Mouse (Mus musculus): ENCODE data around the gene Erbb4. TPM values are rescaled to one million over a fixed set of nuclear protein-coding genes. Genes with fewer than 3 reads are reported as not detected.
"Not testable (repeated sequence)": the region's sequence is repeated elsewhere in the genome, so short reads cannot be mapped to it uniquely, and the experiment has no call there.

Erbb4 gene
- total RNA-seq, 2 experiments from 2014 or later, result 0.30 to 1.0 TPM

GRCm38 (mm10) chr1:68860341-68860740 is 247.5 kb downstream of the Erbb4 start:
- no peak for DNase-seq

- DNase-seq, result no peak
Measured at GRCm38 (mm10) chr1:68859480-68859879, 248.4 kb downstream of the Erbb4 start.

GRCm38 (mm10) chr1:68839352-68839751 is 268.5 kb downstream of the Erbb4 start:
- no peak for DNase-seq

- no peak for DNase-seq
Measured at GRCm38 (mm10) chr1:68834686-68835085, 273.2 kb downstream of the Erbb4 start.

GRCm38 (mm10) chr1:68832101-68832500 is 275.8 kb downstream of the Erbb4 start:
- DNase-seq, result peak in 1 of 2 experiments; percentile 3

GRCm38 (mm10) chr1:68831575-68831974 is 276.3 kb downstream of the Erbb4 start:
- DNase-seq, result no peak

GRCm38 (mm10) chr1:68830501-68831239 is 277.2 kb downstream of the Erbb4 start:
- DNase-seq, result no peak

- DNase-seq, result no peak
Measured at GRCm38 (mm10) chr1:68823116-68823644, 284.7 kb downstream of the Erbb4 start.

GRCm38 (mm10) chr1:68806711-68807110 is 301.1 kb downstream of the Erbb4 start:
- no peak for DNase-seq

- no peak for DNase-seq
Measured at GRCm38 (mm10) chr1:68787409-68788015, 320.3 kb downstream of the Erbb4 start.

- DNase-seq, result no peak
Measured at GRCm38 (mm10) chr1:68780653-68781052, 327.2 kb downstream of the Erbb4 start.

GRCm38 (mm10) chr1:68780032-68780431 is 327.8 kb downstream of the Erbb4 start:
- DNase-seq, result no peak

GRCm38 (mm10) chr1:68766095-68766494 is 341.8 kb downstream of the Erbb4 start:
- DNase-seq, result not testable (repeated sequence)

- DNase-seq, result no peak
Measured at GRCm38 (mm10) chr1:68762456-68762855, 345.4 kb downstream of the Erbb4 start.

- DNase-seq, result no peak
Measured at GRCm38 (mm10) chr1:68748976-68749375, 358.9 kb downstream of the Erbb4 start.

GRCm38 (mm10) chr1:68681478-68681877 is 426.4 kb downstream of the Erbb4 start:
- DNase-seq, result no peak

- DNase-seq, result no peak
Measured at GRCm38 (mm10) chr1:68674667-68675066, 433.2 kb downstream of the Erbb4 start.

GRCm38 (mm10) chr1:68666831-68667601 is 440.8 kb downstream of the Erbb4 start:
- DNase-seq, result no peak

- no peak for DNase-seq
Measured at GRCm38 (mm10) chr1:68590475-68590874, 517.4 kb downstream of the Erbb4 start.

- no peak for DNase-seq
Measured at GRCm38 (mm10) chr1:68573851-68574540, 533.9 kb downstream of the Erbb4 start.

GRCm38 (mm10) chr1:68570924-68571323 is 536.9 kb downstream of the Erbb4 start:
- no peak for DNase-seq

GRCm38 (mm10) chr1:68542942-68543341 is 564.9 kb downstream of the Erbb4 start:
- no peak for DNase-seq

Measured in adrenal gland, postnatal 36 days (tissue).